Mouse (Mus musculus) liver, postnatal 0 days (tissue): Measurements from ENCODE around the gene Fam81b.

Source experiments
- CTCF ChIP-seq: sonication (generic); IDR thresholded peaks from 2 replicates; pipeline ENCODE4 v1.5.1; 2016; ENCODE audit warnings: antibody characterized with exemption, low read depth
- EP300 ChIP-seq: IDR thresholded peaks from 2 replicates; pipeline ENCODE4 v1.6.1; 2016; ENCODE audit warnings: antibody characterized with exemption, low read depth, mild to moderate bottlenecking

DNA sequence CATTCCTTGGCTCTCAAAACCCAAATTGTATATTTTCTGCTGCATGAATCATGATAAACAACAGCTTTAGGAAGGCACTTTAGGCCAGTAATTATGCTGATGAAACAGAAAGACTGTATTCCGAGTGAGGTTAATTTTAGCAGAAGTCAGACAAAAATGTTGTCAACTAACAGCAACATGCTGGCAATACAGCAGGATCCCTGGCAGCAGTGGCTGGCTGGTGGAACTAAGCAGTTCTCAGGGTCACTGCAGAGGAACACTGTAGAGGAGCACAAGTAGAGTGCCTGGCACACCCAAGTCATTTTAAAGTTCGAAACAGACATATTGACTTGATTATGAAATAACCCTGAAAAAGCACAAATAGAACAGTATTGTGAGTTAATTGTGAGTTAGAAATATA is 2.8 kb downstream of the Fam81b start:
- no peak for TF ChIP-seq CTCF
- no peak for TF ChIP-seq EP300
